Mouse (Mus musculus) embryo, embryonic 9.5 days (tissue): ENCODE data around the gene Sh3bp1.

Experiments
- DNase-seq: peaks from one replicate; pipeline ENCODE4 v3.0.0-alpha.2; 2017; ENCODE audit errors: extremely low spot score

The Sh3bp1 gene

GRCm38 (mm10) chr15:78915660-78916017, 16.1 kb downstream of the Sh3bp1 start:
- DNase-seq, result peak; percentile 70

GRCm38 (mm10) chr15:78916052-78916826, 16.7 kb downstream of the Sh3bp1 start:
- no peak for DNase-seq

GRCm38 (mm10) chr15:78918126-78918525, 18.6 kb downstream of the Sh3bp1 start:
- no peak for DNase-seq

GRCm38 (mm10) chr15:78919914-78920313, 20.3 kb downstream of the Sh3bp1 start:
- DNase-seq, result no peak

GRCm38 (mm10) chr15:78922700-78923099, 23.1 kb downstream of the Sh3bp1 start:
- DNase-seq, result no peak

- DNase-seq, result no peak
These were observed 24.0 kb downstream of the Sh3bp1 start for GRCm38 (mm10) chr15:78923585-78923984.

GRCm38 (mm10) chr15:78925129-78925528, 25.6 kb downstream of the Sh3bp1 start:
- DNase-seq, result no peak

- peak; percentile 81 for DNase-seq
These were observed 26.7 kb downstream of the Sh3bp1 start, which contains the start of gene Lgals1 for GRCm38 (mm10) chr15:78926021-78926919. Lgals1 (plus strand) TSS chr15:78926725.

- no peak for DNase-seq
These were observed 27.6 kb downstream of the Sh3bp1 start for GRCm38 (mm10) chr15:78927021-78927787.

- peak; percentile 90 for DNase-seq
These were observed 28.4 kb downstream of the Sh3bp1 start for GRCm38 (mm10) chr15:78927788-78928457.

GRCm38 (mm10) chr15:78928539-78928938, 29.0 kb downstream of the Sh3bp1 start:
- DNase-seq, result no peak

- DNase-seq, result no peak
These were observed 30.7 kb downstream of the Sh3bp1 start for GRCm38 (mm10) chr15:78930192-78930706.

GRCm38 (mm10) chr15:78930801-78931426, 31.3 kb downstream of the Sh3bp1 start:
- DNase-seq, result no peak

GRCm38 (mm10) chr15:78931577-78931976, 32.0 kb downstream of the Sh3bp1 start:
- no peak for DNase-seq

GRCm38 (mm10) chr15:78934784-78935320, 35.3 kb downstream of the Sh3bp1 start, which contains the start of gene Nol12:
Nol12 (plus strand) TSS chr15:78934933.
- DNase-seq, result peak; percentile 93

- no peak for DNase-seq
These were observed 36.8 kb downstream of the Sh3bp1 start for GRCm38 (mm10) chr15:78936403-78936802.

- DNase-seq, result no peak
These were observed 37.7 kb downstream of the Sh3bp1 start for GRCm38 (mm10) chr15:78937311-78937710.

- DNase-seq, result no peak
These were observed 38.4 kb downstream of the Sh3bp1 start for GRCm38 (mm10) chr15:78937963-78938362.

- no peak for DNase-seq
These were observed 40.8 kb downstream of the Sh3bp1 start for GRCm38 (mm10) chr15:78940325-78940724.

- peak; percentile 87 for DNase-seq
These were observed 43.1 kb downstream of the Sh3bp1 start for GRCm38 (mm10) chr15:78942663-78943062.
